Mouse (Mus musculus) kidney, adult 2 months (tissue): ENCODE results near the gene Tmem268. TPM values are rescaled to one million over a fixed set of nuclear protein-coding genes. Genes with fewer than 3 reads are reported as not detected.

ENCODE experiments used
- DNase-seq: peaks from one replicate; pipeline ENCODE4 v3.0.0; 2021
- H3K27ac ChIP-seq: fragments of 200-500 bp; 2 replicates; pipeline ENCODE4 v1.5.1; 2012; ENCODE audit warnings: low read depth, low read length, control low read depth, inconsistent platforms; ENCODE audit not compliant: insufficient read depth
- H3K27me3 ChIP-seq: fragments of 200-500 bp; replicated peaks from 2 replicates; pipeline ENCODE4 v1.6.1; 2012; ENCODE audit warnings: mild to moderate bottlenecking, moderate library complexity, low read length, inconsistent platforms; ENCODE audit not compliant: control insufficient read depth, insufficient read depth
- H3K36me3 ChIP-seq: fragments of 200-500 bp; 2 replicates; pipeline ENCODE4 v1.6.1; 2012; ENCODE audit warnings: mild to moderate bottlenecking, moderate library complexity, low read length, inconsistent platforms; ENCODE audit not compliant: control insufficient read depth, insufficient read depth
- H3K4me1 ChIP-seq: fragments of 200-500 bp; 2 replicates; pipeline ENCODE4 v1.6.1; 2011; ENCODE audit warnings: low read length; ENCODE audit not compliant: control insufficient read depth, insufficient read depth
- H3K4me3 ChIP-seq: fragments of 200-500 bp; 2 replicates; pipeline ENCODE4 v1.5.1; 2011; ENCODE audit warnings: mild to moderate bottlenecking, low read depth, low read length, control low read depth; ENCODE audit not compliant: insufficient read depth
- CTCF ChIP-seq: fragments of 200-500 bp; conservative IDR thresholded peaks from 2 replicates; pipeline ENCODE4 v1.5.1; 2011; ENCODE audit warnings: low read depth, mild to moderate bottlenecking, control low read depth, low read length, moderate library complexity, mixed read lengths; ENCODE audit not compliant: insufficient read depth, insufficient read length
- POLR2A ChIP-seq: fragments of 200-500 bp; IDR thresholded peaks from one replicate; pipeline ENCODE4 v1.6.1; 2011; ENCODE audit warnings: low read depth, low read length, control low read depth
- WGBS: fragments of 180-500 bp; shearing (Covaris S2); methylation state at CpG from one replicate; pipeline ENCODE4 v1.1.7; 2018; 5-methylcytosine and 5-hydroxymethylcytosine counted together
- polyA plus RNA-seq: library from polyadenylated mRNA; depleted of rRNA; stranded (reverse); fragments of >200 nt; gene quantifications from 2 replicates; pipeline ENCODE4 v1.2.3, GENCODE M21; 2012; rRNA removed

Gene Tmem268
- polyA plus RNA-seq, 1 experiment: 10.1 TPM

- Histone ChIP-seq H3K27ac (no peak overlapping the region), H3K36me3 (no peaks in the 10 kb centered on the region), H3K4me1 (no peaks in the 10 kb centered on the region), H3K4me3 (no peak overlapping the region), H3K27me3 (no peaks in the 10 kb centered on the region)
- WGBS: 83% methylated on average over 8 of the region's 8 CpGs
- no peak for DNase-seq
- TF ChIP-seq POLR2A: no peak
- no peak for TF ChIP-seq CTCF
Observed at GRCm38 (mm10) chr4:63627111-63627510, 68.5 kb downstream of the Tmem268 start.

- WGBS: 86% methylated on average over 2 of the region's 2 CpGs
- Histone ChIP-seq H3K27ac (no peak overlapping the region), H3K27me3 (no peaks in the 10 kb centered on the region), H3K4me1 (no peaks in the 10 kb centered on the region), H3K36me3 (no peaks in the 10 kb centered on the region), H3K4me3 (no peak overlapping the region)
- no peak for DNase-seq
- TF ChIP-seq CTCF (no peak), POLR2A (no peak)
Observed at GRCm38 (mm10) chr4:63633181-63633580, 74.6 kb downstream of the Tmem268 start.

Other genes with a start within 250 kb of the Tmem268 start
- gene Orm1, start 214.2 kb upstream of the Tmem268 start, polyA plus RNA-seq: 7.1 and 8.9 TPM in 2 replicates
- gene Orm3, start 202.6 kb upstream of the Tmem268 start, polyA plus RNA-seq: 0.14 and 0.38 TPM in 2 replicates
- gene Orm2, start 196.3 kb upstream of the Tmem268 start, polyA plus RNA-seq: 0.16 TPM in 1 of 2 replicates, not detected in the other
- gene Akna, start 155.4 kb upstream of the Tmem268 start, polyA plus RNA-seq: 2.2 and 5.8 TPM in 2 replicates
- gene Whrn, start 62.8 kb upstream of the Tmem268 start, polyA plus RNA-seq: 20.3 and 22.7 TPM in 2 replicates
- 76.1 and 117 TPM in 2 replicates for gene Atp6v1g1, start 14.0 kb upstream of the Tmem268 start, polyA plus RNA-seq
- not detected in 2 replicates for gene Gm11213, start 46.5 kb downstream of the Tmem268 start, polyA plus RNA-seq
- not detected in 2 replicates for gene Tex48, start 63.6 kb downstream of the Tmem268 start, polyA plus RNA-seq
- gene Gm11214, start 104.6 kb downstream of the Tmem268 start, polyA plus RNA-seq: not detected in 2 replicates
- gene Tnfsf15, start 186.3 kb downstream of the Tmem268 start, polyA plus RNA-seq: 0.55 and 0.96 TPM in 2 replicates